Mouse (Mus musculus) thymus, postnatal 0 days (tissue): ENCODE measurements around the gene Vmn1r225. TPM values are rescaled to one million over a fixed set of nuclear protein-coding genes. Genes with fewer than 3 reads are reported as not detected.
"Not testable (repeated sequence)": the region's sequence is repeated elsewhere in the genome, so short reads cannot be mapped to it uniquely, and the experiment has no call there.

Experiments used
- DNase-seq: peaks from one replicate; pipeline ENCODE4 v3.0.0-alpha.2; 2015; ENCODE audit warnings: low spot score
- polyA plus RNA-seq: library from polyadenylated mRNA; unstranded; fragments of >200 nt; fragmentation: Nextera tagmentation; extraction: Ambion mirVana; gene quantifications from 2 replicates; pipeline ENCODE4 v1.2.1, GENCODE M21; 2015

Gene Vmn1r225
- polyA plus RNA-seq: not detected in 2 replicates

DNA sequence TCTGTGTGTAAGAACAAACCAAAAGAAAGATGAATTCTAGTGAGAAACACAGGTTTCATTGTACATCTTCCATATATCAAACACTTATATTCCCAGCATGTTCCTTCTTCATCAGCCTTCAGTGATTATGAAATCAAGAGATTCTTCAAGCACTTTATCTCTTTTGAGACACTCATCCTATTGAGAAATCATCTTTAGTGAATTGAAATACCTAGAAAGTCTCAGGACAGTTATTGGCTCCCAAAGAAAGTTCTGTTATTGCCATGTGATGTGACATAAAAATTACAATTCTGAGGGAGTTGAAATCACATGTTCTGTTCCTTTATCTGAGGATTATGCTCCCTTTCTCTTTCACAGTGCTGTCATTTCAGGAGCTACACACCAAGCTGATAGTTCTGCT, at the start of gene Vmn1r225:
Vmn1r225 (plus strand) TSS at position 301 of the 400 bp plus-strand sequence.
- DNase-seq: no peak

DNA sequence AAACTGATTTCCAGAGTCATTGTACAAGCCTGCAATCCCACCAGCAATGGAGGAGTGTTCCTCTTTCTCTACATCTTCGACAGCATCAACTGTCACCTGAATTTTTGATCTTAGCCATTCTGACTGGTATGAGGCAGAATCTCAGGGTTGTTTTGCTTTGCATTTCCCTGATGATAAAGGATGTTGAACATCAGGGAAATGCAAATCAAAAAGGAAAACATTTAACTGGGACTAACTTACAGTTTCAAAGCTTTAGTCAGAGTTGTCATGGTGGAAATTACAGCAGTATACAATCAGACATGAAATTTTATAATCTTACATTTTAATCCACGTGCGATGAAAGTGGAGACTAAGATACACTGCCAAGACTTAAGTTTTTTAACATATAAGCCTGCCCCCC, 24.6 kb upstream of the Vmn1r225 start:
- DNase-seq: peak; percentile 50

DNA sequence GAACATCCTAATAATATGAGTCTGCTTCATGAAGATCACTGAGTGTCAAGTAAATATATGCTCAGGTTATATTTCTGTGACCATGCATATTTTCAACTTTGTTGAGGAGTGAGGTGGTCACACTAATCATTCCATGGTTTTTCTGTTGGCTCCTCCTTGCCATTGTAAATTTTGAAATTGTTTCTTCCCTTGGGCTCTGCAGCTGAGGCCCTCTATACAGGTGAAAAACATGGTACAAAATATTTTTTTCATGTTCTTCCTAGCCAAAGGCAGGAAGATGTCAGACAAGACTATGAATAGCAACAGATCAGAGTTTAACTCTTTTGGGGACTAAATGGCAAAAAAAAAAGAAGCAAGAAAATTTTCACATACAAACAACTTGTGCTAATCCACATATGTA, 16.7 kb upstream of the Vmn1r225 start, which contains the start of gene Vmn2r108:
Vmn2r108 (minus strand) TSS at position 101 of the 400 bp plus-strand sequence.
- DNase-seq: no peak

- not testable (repeated sequence) for DNase-seq
Measured at GRCm38 (mm10) chr17:20508247-20508646, 10.3 kb downstream of the Vmn1r225 start.

Other genes with a start within 250 kb of the Vmn1r225 start
- not detected in 2 replicates for gene Vmn2r106, start 212.6 kb upstream of the Vmn1r225 start, polyA plus RNA-seq
- gene Vmn2r107, start 152.9 kb upstream of the Vmn1r225 start, polyA plus RNA-seq: not detected in 2 replicates
- not detected in 2 replicates for gene Vmn1r224, start 84.0 kb upstream of the Vmn1r225 start, polyA plus RNA-seq
- not detected in 2 replicates for gene Vmn2r108, start 16.8 kb upstream of the Vmn1r225 start, polyA plus RNA-seq
- gene Vmn2r109, start 66.6 kb downstream of the Vmn1r225 start, polyA plus RNA-seq: not detected in 2 replicates
- 0.03 and 0.04 TPM in 2 replicates for gene Vmn2r110, start 98.3 kb downstream of the Vmn1r225 start, polyA plus RNA-seq
- gene Fpr-rs3, start 126.7 kb downstream of the Vmn1r225 start, polyA plus RNA-seq: not detected in 2 replicates
- gene Vmn1r226, start 184.7 kb downstream of the Vmn1r225 start, polyA plus RNA-seq: not detected in 2 replicates
- gene Vmn1r227, start 231.7 kb downstream of the Vmn1r225 start, polyA plus RNA-seq: not detected in 2 replicates